ENCODE assay signal across 18 mouse cellular contexts in genomic region chr17:84137393-84138171, GRCm38 (mm10). TPM values are rescaled to one million over a fixed set of nuclear protein-coding genes. Genes with fewer than 3 reads are reported as not detected.
A peak's percentile ranks its signal among the peaks of the same experiment; 100 is the strongest.
DNase-seq lines count a peak whose midpoint lies in the region; ATAC-seq and TF ChIP-seq lines count a peak whose summit lies in the region.
"Had no signal": no experiment of that assay in that cellular context is flagged by ENCODE, and none has a peak within 500 bp of the region (broad histone marks: within the 10 kb centered on the region; RNA-seq: fewer than 3 reads in every experiment).

No protein-coding gene starts in this region.

- no peaks in the 10 kb centered on the region for H3K9me3 ChIP-seq in heart, embryonic 10.5 days
- H3K9me3 ChIP-seq in intestine, postnatal 0 days (ENCODE audit: control insufficient read depth), result no peaks in the 10 kb centered on the region
- H3K9me3 ChIP-seq in liver, embryonic 16.5 days (replicated peaks; ENCODE audit: control insufficient read depth, low read length), result no peaks in the 10 kb centered on the region
- H3K9me3 ChIP-seq: embryonic facial prominence, embryonic 13.5 days; forebrain, embryonic 13.5 days had no signal

- no peak for TF ChIP-seq POLR2A in heart, adult 2 months (IDR thresholded peaks at IDR 0.05; ENCODE audit: insufficient read depth, low read depth, low read length)

- H3K27me3 ChIP-seq in heart, embryonic 10.5 days (ENCODE audit: insufficient read depth, poor library complexity, severe bottlenecking), result no peaks in the 10 kb centered on the region
- no peaks in the 10 kb centered on the region for H3K27me3 ChIP-seq in heart, adult 2 months (ENCODE audit: control insufficient read depth, insufficient read depth, low read length)
- no peaks in the 10 kb centered on the region for H3K27me3 ChIP-seq in intestine, postnatal 0 days (replicated peaks; ENCODE audit: control insufficient read depth, insufficient read depth, low read length)
- H3K27me3 ChIP-seq in liver, embryonic 16.5 days (ENCODE audit: control insufficient read depth, insufficient read depth, low read depth, low read length), result no peaks in the 10 kb centered on the region
- H3K27me3 ChIP-seq: embryonic facial prominence, embryonic 13.5 days; forebrain, embryonic 13.5 days had no signal

- peak overlapping the region; percentile 7; the same call in 1 of the 2 replicates for H3K27ac ChIP-seq in heart, embryonic 10.5 days
- no peak overlapping the region for H3K27ac ChIP-seq in heart, adult 2 months
- peak overlapping the region; percentile 96 for H3K27ac ChIP-seq in intestine, postnatal 0 days (ENCODE audit: low read depth, low read length)
- H3K27ac ChIP-seq in liver, embryonic 16.5 days (ENCODE audit: low read length), result peak overlapping the region; percentile 35
- H3K27ac ChIP-seq: embryonic facial prominence, embryonic 13.5 days; forebrain, embryonic 13.5 days; hindbrain, postnatal 0 days; left cerebral cortex, adult 2 months had no signal

- 88% methylated on average over 11 of the region's 11 CpGs for WGBS in heart, embryonic 10.5 days
- WGBS in heart, adult 2 months, result 81% methylated on average over 11 of the region's 11 CpGs
- WGBS in intestine, postnatal 0 days, result 36% methylated on average over 11 of the region's 11 CpGs
- 70% methylated on average over 11 of the region's 11 CpGs for WGBS in liver, embryonic 16.5 days (ENCODE audit: insufficient replicate concordance)

- TF ChIP-seq CTCF in heart, adult 2 months (IDR thresholded peaks at IDR 0.05), result no peak
- TF ChIP-seq CTCF in intestine, postnatal 0 days (IDR thresholded peaks at IDR 0.05; ENCODE audit: low read depth), result no peak; the same call in 1 of the 2 replicates

- DNase-seq in heart, embryonic 10.5 days (ENCODE audit: low spot score), result no peak
- DNase-seq in heart, adult 2 months, result no peak
- peak; percentile 79 for DNase-seq in kidney, postnatal 14 days
- no peak for DNase-seq in gastrocnemius, adult 8-10 months (ENCODE audit: low spot score in 2 of 2)
- DNase-seq in spleen, postnatal 4 days (ENCODE audit: low spot score in 2 of 2), result no peak
- DNase-seq: adrenal gland, postnatal 25 days; cerebellum, postnatal 25 days; gastrocnemius, postnatal 10 days; lung, adult 18-20 months; right cerebral cortex, postnatal 4 days had no signal

- no peaks in the 10 kb centered on the region for H3K79me2 ChIP-seq in heart, adult 2 months (replicated peaks; ENCODE audit: control insufficient read depth, insufficient read depth, low read length)

- peaks cover 63% of the 10 kb centered on the region for H3K4me1 ChIP-seq in heart, embryonic 10.5 days
- H3K4me1 ChIP-seq in heart, adult 2 months (ENCODE audit: control insufficient read depth, insufficient read depth, low read length), result peaks cover 24% of the 10 kb centered on the region
- peaks cover 27% of the 10 kb centered on the region for H3K4me1 ChIP-seq in intestine, postnatal 0 days (replicated peaks; ENCODE audit: control insufficient read depth, insufficient read depth, low read length)
- H3K4me1 ChIP-seq in liver, embryonic 16.5 days (ENCODE audit: control insufficient read depth, low read depth, low read length), result peaks cover 61% of the 10 kb centered on the region

- ATAC-seq in intestine, postnatal 0 days, result peak; percentile 83
- ATAC-seq in liver, embryonic 16.5 days (ENCODE audit: low read depth), result no peak; the same call in 1 of the 2 replicates
- ATAC-seq in CD4-positive, CD25-positive, alpha-beta regulatory T cell, adult 4 months, result no peak
- ATAC-seq: forebrain, embryonic 13.5 days; hindbrain, postnatal 0 days had no signal

- TF ChIP-seq EP300 in heart, adult 2 months (IDR thresholded peaks at IDR 0.05; ENCODE audit: insufficient read depth, low read depth, low read length), result no peak

- H3K4me2 ChIP-seq in intestine, postnatal 0 days (replicated peaks; ENCODE audit: low read depth), result peak overlapping the region; percentile 57
- peak overlapping the region; percentile 28 for H3K4me2 ChIP-seq in liver, embryonic 16.5 days (ENCODE audit: low read depth, low read length)
- H3K4me2 ChIP-seq: embryonic facial prominence, embryonic 13.5 days; forebrain, embryonic 13.5 days had no signal

- intact Hi-C loops in heart, adult 2 months (cut with DNase I), result no loop called here

- H3K9ac ChIP-seq in heart, adult 2 months (ENCODE audit: low read depth, low read length), result no peak overlapping the region
- peak overlapping the region; percentile 54 for H3K9ac ChIP-seq in intestine, postnatal 0 days (ENCODE audit: low read depth, low read length)
- no peak overlapping the region for H3K9ac ChIP-seq in liver, embryonic 16.5 days (ENCODE audit: low read depth, low read length)
- H3K9ac ChIP-seq: embryonic facial prominence, embryonic 13.5 days; forebrain, embryonic 13.5 days had no signal

- H3K36me3 ChIP-seq in heart, embryonic 10.5 days, result no peaks in the 10 kb centered on the region
- H3K36me3 ChIP-seq in heart, adult 2 months (ENCODE audit: control insufficient read depth, insufficient read depth, low read length), result no peaks in the 10 kb centered on the region
- no peaks in the 10 kb centered on the region for H3K36me3 ChIP-seq in intestine, postnatal 0 days (ENCODE audit: control insufficient read depth, insufficient read depth)
- H3K36me3 ChIP-seq in liver, embryonic 16.5 days (ENCODE audit: control insufficient read depth, insufficient read depth), result no peaks in the 10 kb centered on the region
- H3K36me3 ChIP-seq: embryonic facial prominence, embryonic 13.5 days had no signal

- H3K4me3 ChIP-seq in heart, embryonic 10.5 days, result no peak overlapping the region
- no peak overlapping the region for H3K4me3 ChIP-seq in heart, adult 2 months
- peak overlapping the region; percentile 5; the same call in 1 of the 2 replicates for H3K4me3 ChIP-seq in intestine, postnatal 0 days (ENCODE audit: low read depth, low read length)
- no peak overlapping the region for H3K4me3 ChIP-seq in liver, embryonic 16.5 days (ENCODE audit: low read depth, low read length)
- H3K4me3 ChIP-seq: embryonic facial prominence, embryonic 13.5 days; forebrain, embryonic 13.5 days; left cerebral cortex, adult 2 months; myocyte had no signal

RNA-seq across cellular contexts. Expression of gene Zfp36l2, which starts 50.2 kb away (rescaled TPM):
- 5.2 and 10.4 TPM in 2 replicates for polyA plus RNA-seq in heart, embryonic 10.5 days (2016; fragmentation: Nextera tagmentation; extraction: Ambion mirVana)
- 10 to 100 TPM; 19.3 to 23.3 TPM for total RNA-seq in heart, adult 2 months (2021)
- 15.7 and 19.8 TPM in 2 replicates for polyA plus RNA-seq in heart, adult 2 months (2012; rRNA removed)
- polyA plus RNA-seq in intestine, postnatal 0 days (2015; fragmentation: Nextera tagmentation; extraction: Ambion mirVana), result 29.6 and 32.0 TPM in 2 replicates
- polyA plus RNA-seq in liver, embryonic 16.5 days (2015; fragmentation: Nextera tagmentation; extraction: Ambion mirVana), result 4.6 and 4.7 TPM in 2 replicates
- 10 to 100 TPM in 1 of 4 experiments, 1 to 10 TPM in 3; 5.1 to 10.3 (median 7.5) TPM for total RNA-seq in gastrocnemius, adult 8-10 months (2022)
- 10 to 100 TPM; 26.9 to 79.1 TPM for polyA plus RNA-seq in CD4-positive, CD25-positive, alpha-beta regulatory T cell, adult 4 months (2017; shearing (Covaris generic))
